Comparison of ENCODE assay signal across 8 mouse cellular contexts in genomic region chr13:59834786-59835452, GRCm38 (mm10). TPM values are rescaled to one million over a fixed set of nuclear protein-coding genes. Genes with fewer than 3 reads are reported as not detected.
A peak's percentile ranks its signal among the peaks of the same experiment; 100 is the strongest.
DNase-seq lines count a peak whose midpoint lies in the region; ATAC-seq and TF ChIP-seq lines count a peak whose summit lies in the region.

No protein-coding gene starts in this region.

- 35% methylated on average over 4 of the region's 4 CpGs for WGBS in hindbrain, postnatal 0 days
- 54% methylated on average over 4 of the region's 4 CpGs for WGBS in hindbrain, embryonic 11.5 days
- WGBS in liver, embryonic 16.5 days (ENCODE audit: insufficient replicate concordance), result 46% methylated on average over 4 of the region's 4 CpGs
- WGBS in stomach, embryonic 16.5 days, result 32% methylated on average over 4 of the region's 4 CpGs

- H3K9ac ChIP-seq in hindbrain, postnatal 0 days (replicated peaks; ENCODE audit: low read length), result no peak overlapping the region
- H3K9ac ChIP-seq in hindbrain, embryonic 11.5 days (ENCODE audit: low read depth, low read length), result no peak overlapping the region
- H3K9ac ChIP-seq in liver, embryonic 16.5 days (ENCODE audit: low read depth, low read length), result no peak overlapping the region
- no peak overlapping the region; the same call in 1 of the 2 replicates for H3K9ac ChIP-seq in stomach, embryonic 16.5 days (ENCODE audit: low read length)

- H3K27ac ChIP-seq in hindbrain, postnatal 0 days, result 0 out of 2 replicates have a peak overlapping the region, but pooled peaks have one; percentile 32
- H3K27ac ChIP-seq in hindbrain, embryonic 11.5 days (ENCODE audit: low read depth, low read length), result no peak overlapping the region
- peak overlapping the region; percentile 3; the same call in 1 of the 2 replicates for H3K27ac ChIP-seq in liver, embryonic 16.5 days (ENCODE audit: low read length)
- peak overlapping the region; percentile 88 for H3K27ac ChIP-seq in stomach, embryonic 16.5 days (ENCODE audit: low read length)

- no peaks in the 10 kb centered on the region for H3K36me3 ChIP-seq in hindbrain, postnatal 0 days (ENCODE audit: insufficient read depth, low read length)
- H3K36me3 ChIP-seq in hindbrain, embryonic 11.5 days (ENCODE audit: control insufficient read depth, insufficient read depth, low read length), result no peaks in the 10 kb centered on the region
- H3K36me3 ChIP-seq in liver, embryonic 16.5 days (ENCODE audit: control insufficient read depth, insufficient read depth), result no peaks in the 10 kb centered on the region
- no peaks in the 10 kb centered on the region; the same call in 1 of the 2 replicates for H3K36me3 ChIP-seq in stomach, embryonic 16.5 days (ENCODE audit: control insufficient read depth, insufficient read depth, low read length)

- intact Hi-C loops in heart, postnatal 10 days (cut with DNase I), result no loop called here

- no peak overlapping the region for H3K4me2 ChIP-seq in hindbrain, postnatal 0 days (ENCODE audit: low read depth, low read length)
- H3K4me2 ChIP-seq in hindbrain, embryonic 11.5 days (replicated peaks; ENCODE audit: low read depth, low read length), result no peak overlapping the region
- no peak overlapping the region for H3K4me2 ChIP-seq in liver, embryonic 16.5 days (ENCODE audit: low read depth, low read length)
- H3K4me2 ChIP-seq in stomach, embryonic 16.5 days (ENCODE audit: low read depth, low read length), result no peak overlapping the region; the same call in 1 of the 2 replicates

- H3K4me3 ChIP-seq in hindbrain, postnatal 0 days (ENCODE audit: low read length), result no peak overlapping the region
- H3K4me3 ChIP-seq in hindbrain, embryonic 11.5 days (ENCODE audit: low read depth, low read length), result no peak overlapping the region
- no peak overlapping the region for H3K4me3 ChIP-seq in liver, embryonic 16.5 days (ENCODE audit: low read depth, low read length)
- no peak overlapping the region for H3K4me3 ChIP-seq in stomach, embryonic 16.5 days (replicated peaks; ENCODE audit: low read length)

- H3K9me3 ChIP-seq in hindbrain, postnatal 0 days (ENCODE audit: low read length), result no peaks in the 10 kb centered on the region
- no peaks in the 10 kb centered on the region for H3K9me3 ChIP-seq in hindbrain, embryonic 11.5 days (ENCODE audit: control insufficient read depth, low read length)
- H3K9me3 ChIP-seq in liver, embryonic 16.5 days (replicated peaks; ENCODE audit: control insufficient read depth, low read length), result no peaks in the 10 kb centered on the region
- H3K9me3 ChIP-seq in stomach, embryonic 16.5 days (replicated peaks; ENCODE audit: control insufficient read depth, low read length), result no peaks in the 10 kb centered on the region

- H3K4me1 ChIP-seq in hindbrain, postnatal 0 days (ENCODE audit: insufficient read depth, low read length), result no peaks in the 10 kb centered on the region
- H3K4me1 ChIP-seq in hindbrain, embryonic 11.5 days (replicated peaks; ENCODE audit: control insufficient read depth, insufficient read depth, low read length), result no peaks in the 10 kb centered on the region
- H3K4me1 ChIP-seq in liver, embryonic 16.5 days (ENCODE audit: control insufficient read depth, low read depth, low read length), result peaks cover 25% of the 10 kb centered on the region
- H3K4me1 ChIP-seq in stomach, embryonic 16.5 days (ENCODE audit: control insufficient read depth, insufficient read depth, low read length), result peaks cover 15% of the 10 kb centered on the region

- H3K27me3 ChIP-seq in hindbrain, postnatal 0 days (ENCODE audit: insufficient read depth, low read length), result no peaks in the 10 kb centered on the region
- H3K27me3 ChIP-seq in hindbrain, embryonic 11.5 days (ENCODE audit: control insufficient read depth, insufficient read depth, low read length), result no peaks in the 10 kb centered on the region
- no peaks in the 10 kb centered on the region for H3K27me3 ChIP-seq in liver, embryonic 16.5 days (ENCODE audit: control insufficient read depth, insufficient read depth, low read depth, low read length)
- no peaks in the 10 kb centered on the region for H3K27me3 ChIP-seq in stomach, embryonic 16.5 days (ENCODE audit: control insufficient read depth, insufficient read depth, low read length)

- no peak for TF ChIP-seq CTCF in hindbrain, postnatal 0 days (IDR thresholded peaks at IDR 0.05; ENCODE audit: low read depth)

- DNase-seq in hindbrain, postnatal 0 days (ENCODE audit: low spot score), result peak; percentile 20
- no peak for DNase-seq in hindbrain, embryonic 11.5 days (ENCODE audit: low spot score)
- peak; percentile 28 for DNase-seq in R1 (ENCODE audit: low read depth, low spot score)
- DNase-seq in heart, postnatal 10 days, result peak; percentile 34 to 36
- no peak for DNase-seq in testis, postnatal 10 days (ENCODE audit: low spot score)
- DNase-seq in retina, postnatal 1 day, result no peak

- peak; percentile 62; the same call in 1 of the 2 replicates for ATAC-seq in hindbrain, postnatal 0 days
- ATAC-seq in hindbrain, embryonic 11.5 days (ENCODE audit: low FRiP score), result no peak
- 0 out of 2 replicates have a peak, but pooled peaks have one; percentile 4 for ATAC-seq in liver, embryonic 16.5 days (ENCODE audit: low read depth)
- ATAC-seq in stomach, embryonic 16.5 days (ENCODE audit: insufficient read depth, low FRiP score), result peak; percentile 74

RNA-seq across cellular contexts. Expression of gene Tut7, which starts 12.0 kb away (rescaled TPM):
- 27.9 and 29.5 TPM in 2 replicates for total RNA-seq in hindbrain, postnatal 0 days (2014; rRNA removed)
- 35.5 and 36.8 TPM in 2 replicates for polyA plus RNA-seq in hindbrain, postnatal 0 days (2015; fragmentation: Nextera tagmentation; extraction: Ambion mirVana)
- polyA plus RNA-seq in hindbrain, embryonic 11.5 days (2014; fragmentation: Nextera tagmentation; extraction: Ambion mirVana), result 49.1 and 50.8 TPM in 2 replicates
- 10 to 100 TPM; 51.2 to 53.3 TPM for total RNA-seq in heart, postnatal 10 days (2021)
- 57.3 and 59.6 TPM in 2 replicates for polyA plus RNA-seq in liver, embryonic 16.5 days (2015; fragmentation: Nextera tagmentation; extraction: Ambion mirVana)
- polyA plus RNA-seq in stomach, embryonic 16.5 days (2015; fragmentation: Nextera tagmentation; extraction: Ambion mirVana), result 52.4 and 52.9 TPM in 2 replicates

RNA-seq across cellular contexts. Expression of gene Gm49354, which starts 52.9 kb away (rescaled TPM):
- total RNA-seq in hindbrain, postnatal 0 days (2014; rRNA removed), result not detected in 2 replicates
- polyA plus RNA-seq in hindbrain, postnatal 0 days (2015; fragmentation: Nextera tagmentation; extraction: Ambion mirVana), result not detected in 2 replicates
- polyA plus RNA-seq in hindbrain, embryonic 11.5 days (2014; fragmentation: Nextera tagmentation; extraction: Ambion mirVana), result not detected in 2 replicates
- total RNA-seq in heart, postnatal 10 days (2021), result not detected
- polyA plus RNA-seq in liver, embryonic 16.5 days (2015; fragmentation: Nextera tagmentation; extraction: Ambion mirVana), result not detected in 2 replicates
- polyA plus RNA-seq in stomach, embryonic 16.5 days (2015; fragmentation: Nextera tagmentation; extraction: Ambion mirVana), result not detected in 2 replicates

Comparison
In these comparisons a context has a peak if more than half of its experiments do, and no peak if none do; other contexts are left out.
1. DNase-seq: peak in hindbrain, postnatal 0 days (single experiment), R1 (single experiment) and heart, postnatal 10 days (2 of 2); none in hindbrain, embryonic 11.5 days (single experiment), testis, postnatal 10 days (single experiment) and retina, postnatal 1 day (single experiment).